Mouse (Mus musculus) cerebellum, adult 2 months (tissue): ENCODE data around the gene Gab3.

ENCODE experiments used
- CTCF ChIP-seq: fragments of 200-500 bp; IDR thresholded peaks from 2 replicates; pipeline ENCODE4 v1.5.1; 2011; ENCODE audit warnings: low read depth, mild to moderate bottlenecking, control low read depth, low read length, moderate library complexity, borderline replicate concordance; ENCODE audit not compliant: insufficient read depth
- POLR2A ChIP-seq: fragments of 200-500 bp; IDR thresholded peaks from 2 replicates; pipeline ENCODE4 v1.6.1; 2011; ENCODE audit warnings: low read length, control low read depth, borderline replicate concordance; ENCODE audit not compliant: insufficient read depth

- TF ChIP-seq POLR2A (no peak), CTCF (no peak)
Observed at GRCm38 (mm10) chrX:75125606-75126005, 40.3 kb upstream of the Gab3 start.
